Mouse (Mus musculus): Measurements from ENCODE around the gene Sctr. TPM values are rescaled to one million over a fixed set of nuclear protein-coding genes. Genes with fewer than 3 reads are reported as not detected.

The Sctr gene
- total and polyA plus RNA-seq, 2 experiments from 2014 or later = 0.93 to 2.0 TPM

- Histone ChIP-seq H3K4me2 (ENCODE audit: low read depth, low read length) (no peak overlapping the region), H3K4me3 (ENCODE audit: low read length) (no peak overlapping the region), H3K27me3 (ENCODE audit: insufficient read depth, low read length) (no peaks in the 10 kb centered on the region), H3K9me3 (ENCODE audit: low read length) (no peaks in the 10 kb centered on the region), H3K9ac (replicated peaks; ENCODE audit: low read length) (no peak overlapping the region), H3K36me3 (ENCODE audit: insufficient read depth, low read length) (no peaks in the 10 kb centered on the region), H3K4me1 (ENCODE audit: insufficient read depth, low read length) (no peaks in the 10 kb centered on the region), H3K27ac (no peak overlapping the region)
- ATAC-seq (no peak), DNase-seq (ENCODE audit: low spot score) (no peak)
- no peak for TF ChIP-seq CTCF (IDR thresholded peaks at IDR 0.05; ENCODE audit: low read depth)
- WGBS = 32% methylated on average over 2 of the region's 2 CpGs
Measured at GRCm38 (mm10) chr1:120025050-120025439, 18.4 kb downstream of the Sctr start.

- H3K36me3 ChIP-seq (ENCODE audit: insufficient read depth, low read length) = no peaks in the 10 kb centered on the region
- ATAC-seq (peak; percentile 34; the same call in 1 of the 2 replicates), DNase-seq (ENCODE audit: low spot score) (peak; percentile 37)
- no peaks in the 10 kb centered on the region for H3K27me3 ChIP-seq (ENCODE audit: insufficient read depth, low read length)
- no peak overlapping the region for H3K9ac ChIP-seq (replicated peaks; ENCODE audit: low read length)
- no peaks in the 10 kb centered on the region for H3K4me1 ChIP-seq (ENCODE audit: insufficient read depth, low read length)
- no peak for TF ChIP-seq CTCF (IDR thresholded peaks at IDR 0.05; ENCODE audit: low read depth)
- WGBS = 41% methylated on average over 4 of the region's 4 CpGs
- H3K9me3 ChIP-seq (ENCODE audit: low read length) = no peaks in the 10 kb centered on the region
- no peak overlapping the region for H3K4me3 ChIP-seq (ENCODE audit: low read length)
- H3K4me2 ChIP-seq (ENCODE audit: low read depth, low read length) = no peak overlapping the region
- H3K27ac ChIP-seq = no peak overlapping the region
Measured at GRCm38 (mm10) chr1:120027693-120028092, 21.0 kb downstream of the Sctr start.

GRCm38 (mm10) chr1:120030474-120030873, 23.8 kb downstream of the Sctr start:
- Histone ChIP-seq H3K9me3 (ENCODE audit: low read length) (no peaks in the 10 kb centered on the region), H3K36me3 (ENCODE audit: insufficient read depth, low read length) (no peaks in the 10 kb centered on the region), H3K4me2 (ENCODE audit: low read depth, low read length) (no peak overlapping the region), H3K9ac (replicated peaks; ENCODE audit: low read length) (no peak overlapping the region), H3K4me3 (ENCODE audit: low read length) (no peak overlapping the region), H3K27ac (no peak overlapping the region), H3K27me3 (ENCODE audit: insufficient read depth, low read length) (no peaks in the 10 kb centered on the region), H3K4me1 (ENCODE audit: insufficient read depth, low read length) (no peaks in the 10 kb centered on the region)
- 72% methylated on average over 3 of the region's 3 CpGs for WGBS
- TF ChIP-seq CTCF (IDR thresholded peaks at IDR 0.05; ENCODE audit: low read depth) = no peak
- ATAC-seq = peak; percentile 28; the same call in 1 of the 2 replicates
- DNase-seq (ENCODE audit: low spot score) = peak; percentile 19

GRCm38 (mm10) chr1:120032804-120033468, 26.2 kb downstream of the Sctr start:
- WGBS = 44% methylated on average over 10 of the region's 10 CpGs
- Histone ChIP-seq H3K27me3 (ENCODE audit: insufficient read depth, low read length) (no peaks in the 10 kb centered on the region), H3K4me2 (ENCODE audit: low read depth, low read length) (no peak overlapping the region), H3K9me3 (ENCODE audit: low read length) (no peaks in the 10 kb centered on the region), H3K36me3 (ENCODE audit: insufficient read depth, low read length) (no peaks in the 10 kb centered on the region), H3K9ac (replicated peaks; ENCODE audit: low read length) (no peak overlapping the region), H3K4me1 (ENCODE audit: insufficient read depth, low read length) (no peaks in the 10 kb centered on the region), H3K4me3 (ENCODE audit: low read length) (no peak overlapping the region), H3K27ac (no peak overlapping the region)
- ATAC-seq (peak; percentile 71), DNase-seq (ENCODE audit: low spot score) (peak; percentile 89)
- TF ChIP-seq CTCF (IDR thresholded peaks at IDR 0.05; ENCODE audit: low read depth) = peak; percentile 97

GRCm38 (mm10) chr1:120033469-120033854, 26.8 kb downstream of the Sctr start:
- DNase-seq (ENCODE audit: low spot score) (no peak), ATAC-seq (no peak)
- TF ChIP-seq CTCF (IDR thresholded peaks at IDR 0.05; ENCODE audit: low read depth) = no peak
- Histone ChIP-seq H3K36me3 (ENCODE audit: insufficient read depth, low read length) (no peaks in the 10 kb centered on the region), H3K9ac (replicated peaks; ENCODE audit: low read length) (no peak overlapping the region), H3K27me3 (ENCODE audit: insufficient read depth, low read length) (no peaks in the 10 kb centered on the region), H3K4me2 (ENCODE audit: low read depth, low read length) (no peak overlapping the region), H3K9me3 (ENCODE audit: low read length) (no peaks in the 10 kb centered on the region), H3K4me3 (ENCODE audit: low read length) (no peak overlapping the region), H3K27ac (no peak overlapping the region), H3K4me1 (ENCODE audit: insufficient read depth, low read length) (no peaks in the 10 kb centered on the region)
- WGBS = 79% methylated on average over 2 of the region's 2 CpGs

GRCm38 (mm10) chr1:120034793-120035192, 28.1 kb downstream of the Sctr start:
- H3K4me1 ChIP-seq (ENCODE audit: insufficient read depth, low read length) = no peaks in the 10 kb centered on the region
- no peaks in the 10 kb centered on the region for H3K27me3 ChIP-seq (ENCODE audit: insufficient read depth, low read length)
- no peaks in the 10 kb centered on the region for H3K36me3 ChIP-seq (ENCODE audit: insufficient read depth, low read length)
- ATAC-seq (no peak), DNase-seq (ENCODE audit: low spot score) (no peak)
- H3K9ac ChIP-seq (replicated peaks; ENCODE audit: low read length) = no peak overlapping the region
- H3K4me2 ChIP-seq (ENCODE audit: low read depth, low read length) = no peak overlapping the region
- H3K27ac ChIP-seq = no peak overlapping the region
- no peaks in the 10 kb centered on the region for H3K9me3 ChIP-seq (ENCODE audit: low read length)
- no peak for TF ChIP-seq CTCF (IDR thresholded peaks at IDR 0.05; ENCODE audit: low read depth)
- WGBS = 45% methylated on average over 1 of the region's 1 CpGs
- no peak overlapping the region for H3K4me3 ChIP-seq (ENCODE audit: low read length)

GRCm38 (mm10) chr1:120035456-120036034, 28.9 kb downstream of the Sctr start:
- no peaks in the 10 kb centered on the region for H3K27me3 ChIP-seq (ENCODE audit: insufficient read depth, low read length)
- no peaks in the 10 kb centered on the region for H3K9me3 ChIP-seq (ENCODE audit: low read length)
- no peak overlapping the region for H3K4me3 ChIP-seq (ENCODE audit: low read length)
- H3K36me3 ChIP-seq (ENCODE audit: insufficient read depth, low read length) = no peaks in the 10 kb centered on the region
- no peak overlapping the region for H3K4me2 ChIP-seq (ENCODE audit: low read depth, low read length)
- H3K9ac ChIP-seq (replicated peaks; ENCODE audit: low read length) = no peak overlapping the region
- ATAC-seq (no peak), DNase-seq (ENCODE audit: low spot score) (no peak)
- no peak overlapping the region for H3K27ac ChIP-seq
- no peaks in the 10 kb centered on the region for H3K4me1 ChIP-seq (ENCODE audit: insufficient read depth, low read length)
- 64% methylated on average over 7 of the region's 7 CpGs for WGBS
- TF ChIP-seq CTCF (IDR thresholded peaks at IDR 0.05; ENCODE audit: low read depth) = no peak
